Mouse (Mus musculus) CH12F3 (cell line): ENCODE results near the gene Ncor1.
"Not testable (repeated sequence)": the region's sequence is repeated elsewhere in the genome, so short reads cannot be mapped to it uniquely, and the experiment has no call there.

Source experiments
- in situ Hi-C: fragments of 300-500 bp; cut with MboI; formaldehyde crosslinking; loops from 2 replicates; pipeline ENCODE4 v1.14.3; 2020; ENCODE audit warnings: low sequenced_read_pairs

The Ncor1 gene

GRCm38 (mm10) chr11:62462529-62462928 lies 4.2 kb upstream of the Ncor1 start:
- in situ Hi-C loops, result not testable (repeated sequence)

- in situ Hi-C loops, result no loop called here
Observed at GRCm38 (mm10) chr11:62458780-62459179, 439 bp upstream of the Ncor1 start.

- in situ Hi-C loops, result no loop called here
Observed at GRCm38 (mm10) chr11:62457891-62458270, 460 bp downstream of the Ncor1 start.

GRCm38 (mm10) chr11:62457241-62457890 lies 975 bp downstream of the Ncor1 start:
- in situ Hi-C loops, result no loop called here

- in situ Hi-C loops, result no loop called here
Observed at GRCm38 (mm10) chr11:62456483-62457172, 1.7 kb downstream of the Ncor1 start.

GRCm38 (mm10) chr11:62456021-62456482 lies 2.3 kb downstream of the Ncor1 start:
- in situ Hi-C loops, result no loop called here

GRCm38 (mm10) chr11:62455193-62455592 lies 3.1 kb downstream of the Ncor1 start:
- in situ Hi-C loops, result no loop called here

GRCm38 (mm10) chr11:62448971-62449370 lies 9.4 kb downstream of the Ncor1 start:
- in situ Hi-C loops, result no loop called here

- in situ Hi-C loops, result no loop called here
Observed at GRCm38 (mm10) chr11:62445799-62446198, 12.5 kb downstream of the Ncor1 start.

GRCm38 (mm10) chr11:62440670-62441315 lies 17.5 kb downstream of the Ncor1 start:
- in situ Hi-C loops, result no loop called here

- in situ Hi-C loops, result no loop called here
Observed at GRCm38 (mm10) chr11:62432211-62432610, 26.1 kb downstream of the Ncor1 start.

- in situ Hi-C loops, result no loop called here
Observed at GRCm38 (mm10) chr11:62427105-62427504, 31.2 kb downstream of the Ncor1 start.

GRCm38 (mm10) chr11:62426266-62426665 lies 32.1 kb downstream of the Ncor1 start:
- in situ Hi-C loops, result no loop called here

GRCm38 (mm10) chr11:62424525-62424924 lies 33.8 kb downstream of the Ncor1 start:
- in situ Hi-C loops, result no loop called here

- in situ Hi-C loops, result no loop called here
Observed at GRCm38 (mm10) chr11:62415026-62415425, 43.3 kb downstream of the Ncor1 start.

- in situ Hi-C loops, result no loop called here
Observed at GRCm38 (mm10) chr11:62409611-62410010, 48.7 kb downstream of the Ncor1 start.

GRCm38 (mm10) chr11:62408848-62409247 lies 49.5 kb downstream of the Ncor1 start:
- in situ Hi-C loops, result no loop called here

GRCm38 (mm10) chr11:62396405-62396804 lies 61.9 kb downstream of the Ncor1 start:
- in situ Hi-C loops, result no loop called here

- in situ Hi-C loops, result no loop called here
Observed at GRCm38 (mm10) chr11:62388331-62388679, 70.0 kb downstream of the Ncor1 start.

GRCm38 (mm10) chr11:62387608-62388330 lies 70.6 kb downstream of the Ncor1 start:
- in situ Hi-C loops, result no loop called here

GRCm38 (mm10) chr11:62377202-62377851 lies 81.0 kb downstream of the Ncor1 start:
- in situ Hi-C loops, result not testable (repeated sequence)
